Mouse (Mus musculus) liver, adult 2 months (tissue): ENCODE measurements at regions not wholly inside any gene's neighbourhood (a gene's known extent, or its start where the extent isn't known, plus 50 kb on each side); places are given as distances from the start of the nearest gene placed in this dataset.
A peak's percentile ranks its signal among the peaks of the same experiment; 100 is the strongest.

Source experiments
- DNase-seq: peaks from one replicate; pipeline ENCODE4 v3.0.0-alpha.2; 2011; ENCODE audit warnings: low read depth, low spot score; ENCODE audit errors: extremely low read depth
- H3K27ac ChIP-seq: fragments of 200-500 bp; replicated peaks from 2 replicates; pipeline ENCODE4 v1.5.1; 2012; ENCODE audit warnings: low read depth, mild to moderate bottlenecking, control low read depth, inconsistent platforms, low read length; ENCODE audit not compliant: insufficient read depth
- H3K27me3 ChIP-seq: fragments of 200-500 bp; 2 replicates; pipeline ENCODE4 v1.6.1; 2012; ENCODE audit warnings: mild to moderate bottlenecking, moderate library complexity, low read length, inconsistent platforms; ENCODE audit not compliant: control insufficient read depth, insufficient read depth
- H3K36me3 ChIP-seq: fragments of 200-500 bp; 2 replicates; pipeline ENCODE4 v1.6.1; 2012; ENCODE audit warnings: low read length, inconsistent platforms; ENCODE audit not compliant: control insufficient read depth, insufficient read depth
- H3K4me1 ChIP-seq: fragments of 200-500 bp; 2 replicates; pipeline ENCODE4 v1.6.1; 2011; ENCODE audit warnings: low read length; ENCODE audit not compliant: control insufficient read depth, insufficient read depth
- H3K4me3 ChIP-seq: fragments of 200-500 bp; 2 replicates; pipeline ENCODE4 v1.5.1; 2011; ENCODE audit warnings: low read depth, mild to moderate bottlenecking, control low read depth, low read length, moderate library complexity; ENCODE audit not compliant: insufficient read depth
- H3K79me2 ChIP-seq: fragments of 200-500 bp; 2 replicates; pipeline ENCODE4 v1.6.1; 2012; ENCODE audit warnings: inconsistent platforms, mild to moderate bottlenecking, low read length, moderate library complexity; ENCODE audit not compliant: control insufficient read depth, insufficient read depth
- H3K9ac ChIP-seq: fragments of 200-500 bp; 2 replicates; pipeline ENCODE4 v1.6.1; 2012; ENCODE audit warnings: low read depth, mild to moderate bottlenecking, control low read depth, inconsistent platforms, low read length
- CTCF ChIP-seq: fragments of 200-500 bp; IDR thresholded peaks from 2 replicates; pipeline ENCODE4 v1.5.1; 2011; ENCODE audit warnings: low read depth, low read length, control low read depth
- POLR2A ChIP-seq: fragments of 200-500 bp; IDR thresholded peaks from 2 replicates; pipeline ENCODE4 v1.6.1; 2011; ENCODE audit warnings: low read length, control low read depth; ENCODE audit not compliant: insufficient read depth; ENCODE audit errors: extremely low read depth
- WGBS: fragments of 180-500 bp; shearing (Covaris S2); methylation state at CpG from one replicate; pipeline ENCODE4 v1.1.7; 2018; 5-methylcytosine and 5-hydroxymethylcytosine counted together

GRCm38 (mm10) chr1:94582526-94582925 is 530.2 kb upstream of the Pdcd1 start:
- Histone ChIP-seq H3K27me3 (no peaks in the 10 kb centered on the region), H3K27ac (no peak overlapping the region), H3K9ac (no peak overlapping the region), H3K4me3 (no peak overlapping the region), H3K4me1 (no peaks in the 10 kb centered on the region), H3K79me2 (no peaks in the 10 kb centered on the region), H3K36me3 (no peaks in the 10 kb centered on the region)
- DNase-seq = peak; percentile 4
- TF ChIP-seq CTCF (no peak), POLR2A (no peak)

GRCm38 (mm10) chr1:94581650-94582405 is 529.5 kb upstream of the Pdcd1 start:
- no peaks in the 10 kb centered on the region for H3K36me3 ChIP-seq
- H3K27ac ChIP-seq = no peak overlapping the region
- TF ChIP-seq POLR2A = no peak
- no peak for TF ChIP-seq CTCF
- no peaks in the 10 kb centered on the region for H3K79me2 ChIP-seq
- H3K27me3 ChIP-seq = no peaks in the 10 kb centered on the region
- WGBS = 37% methylated on average over 4 of the region's 4 CpGs
- no peaks in the 10 kb centered on the region for H3K4me1 ChIP-seq
- peak; percentile 34 for DNase-seq
- H3K9ac ChIP-seq = no peak overlapping the region
- no peak overlapping the region for H3K4me3 ChIP-seq

- 82% methylated on average over 4 of the region's 4 CpGs for WGBS
- TF ChIP-seq CTCF (no peak), POLR2A (no peak)
- Histone ChIP-seq H3K27me3 (no peaks in the 10 kb centered on the region), H3K27ac (no peak overlapping the region), H3K4me3 (no peak overlapping the region), H3K79me2 (no peaks in the 10 kb centered on the region), H3K36me3 (no peaks in the 10 kb centered on the region), H3K4me1 (no peaks in the 10 kb centered on the region), H3K9ac (no peak overlapping the region)
- no peak for DNase-seq
Measured at GRCm38 (mm10) chr1:94532773-94533541, 480.6 kb upstream of the Pdcd1 start.

- Histone ChIP-seq H3K27ac (no peak overlapping the region), H3K79me2 (no peaks in the 10 kb centered on the region), H3K27me3 (no peaks in the 10 kb centered on the region), H3K4me3 (no peak overlapping the region), H3K36me3 (no peaks in the 10 kb centered on the region), H3K4me1 (no peaks in the 10 kb centered on the region), H3K9ac (no peak overlapping the region)
- no peak for TF ChIP-seq CTCF
- no peak for TF ChIP-seq POLR2A
- WGBS = 60% methylated on average over 4 of the region's 4 CpGs
- DNase-seq = no peak
Measured at GRCm38 (mm10) chr1:94504080-94504520, 451.7 kb upstream of the Pdcd1 start.

- Histone ChIP-seq H3K79me2 (no peaks in the 10 kb centered on the region), H3K4me1 (no peaks in the 10 kb centered on the region), H3K27me3 (no peaks in the 10 kb centered on the region), H3K27ac (no peak overlapping the region), H3K36me3 (no peaks in the 10 kb centered on the region), H3K9ac (no peak overlapping the region), H3K4me3 (no peak overlapping the region)
- TF ChIP-seq CTCF (no peak), POLR2A (no peak)
- WGBS = 69% methylated on average over 6 of the region's 6 CpGs
- no peak for DNase-seq
Measured at GRCm38 (mm10) chr1:94503379-94504079, 451.2 kb upstream of the Pdcd1 start.
